Mouse (Mus musculus): ENCODE measurements around the gene Pebp1.
A peak's percentile ranks its signal among the peaks of the same experiment; 100 is the strongest.
"Not testable (repeated sequence)": the region's sequence is repeated elsewhere in the genome, so short reads cannot be mapped to it uniquely, and the experiment has no call there.

Gene Pebp1

GRCm38 (mm10) chr5:117286831-117287822 is at the start of gene Pebp1:
Pebp1 (minus strand) TSS chr5:117287625.
- DNase-seq (ENCODE audit: low spot score): peak; percentile 99

GRCm38 (mm10) chr5:117330457-117330856 is 43.0 kb upstream of the Pebp1 start:
- no peak for DNase-seq (ENCODE audit: low spot score)

GRCm38 (mm10) chr5:117326408-117326807 is 39.0 kb upstream of the Pebp1 start:
- DNase-seq (ENCODE audit: low spot score): no peak

- DNase-seq (ENCODE audit: low spot score): no peak
Observed at GRCm38 (mm10) chr5:117323751-117324150, 36.3 kb upstream of the Pebp1 start.

GRCm38 (mm10) chr5:117318741-117319629 is 31.6 kb upstream of the Pebp1 start, which contains the start of gene Vsig10:
Vsig10 (plus strand) TSS chr5:117319083.
- peak; percentile 82 for DNase-seq (ENCODE audit: low spot score)

GRCm38 (mm10) chr5:117314587-117315428 is 27.4 kb upstream of the Pebp1 start:
- no peak for DNase-seq (ENCODE audit: low spot score)

- no peak for DNase-seq (ENCODE audit: low spot score)
Observed at GRCm38 (mm10) chr5:117313909-117314308, 26.5 kb upstream of the Pebp1 start.

- DNase-seq (ENCODE audit: low spot score): no peak
Observed at GRCm38 (mm10) chr5:117313420-117313819, 26.0 kb upstream of the Pebp1 start.

GRCm38 (mm10) chr5:117307699-117308098 is 20.3 kb upstream of the Pebp1 start:
- peak; percentile 65 for DNase-seq (ENCODE audit: low spot score)

- DNase-seq (ENCODE audit: low spot score): no peak
Observed at GRCm38 (mm10) chr5:117306826-117307225, 19.4 kb upstream of the Pebp1 start.

- DNase-seq (ENCODE audit: low spot score): no peak
Observed at GRCm38 (mm10) chr5:117305754-117306153, 18.3 kb upstream of the Pebp1 start.

- DNase-seq (ENCODE audit: low spot score): peak; percentile 77
Observed at GRCm38 (mm10) chr5:117304947-117305346, 17.5 kb upstream of the Pebp1 start.

GRCm38 (mm10) chr5:117303691-117304579 is 16.5 kb upstream of the Pebp1 start:
- DNase-seq (ENCODE audit: low spot score): no peak

GRCm38 (mm10) chr5:117302899-117303298 is 15.5 kb upstream of the Pebp1 start:
- no peak for DNase-seq (ENCODE audit: low spot score)

GRCm38 (mm10) chr5:117295011-117295410 is 7.6 kb upstream of the Pebp1 start:
- no peak for DNase-seq (ENCODE audit: low spot score)

- not testable (repeated sequence) for DNase-seq (ENCODE audit: low spot score)
Observed at GRCm38 (mm10) chr5:117293776-117294175, 6.4 kb upstream of the Pebp1 start.

GRCm38 (mm10) chr5:117292547-117292946 is 5.1 kb upstream of the Pebp1 start:
- no peak for DNase-seq (ENCODE audit: low spot score)

GRCm38 (mm10) chr5:117291312-117291711 is 3.9 kb upstream of the Pebp1 start:
- no peak for DNase-seq (ENCODE audit: low spot score)

- no peak for DNase-seq (ENCODE audit: low spot score)
Observed at GRCm38 (mm10) chr5:117290081-117290480, 2.7 kb upstream of the Pebp1 start.

GRCm38 (mm10) chr5:117289646-117290045 is 2.2 kb upstream of the Pebp1 start:
- DNase-seq (ENCODE audit: low spot score): no peak
